Mouse (Mus musculus) MEL (cell line): ENCODE data around the gene Olfr15. TPM values are rescaled to one million over a fixed set of nuclear protein-coding genes. Genes with fewer than 3 reads are reported as not detected.

Experiments used
- DNase-seq: peaks from one replicate; pipeline ENCODE4 v3.0.0; 2011; ENCODE audit warnings: low read depth, low spot score
- H3K27ac ChIP-seq: 2 replicates; pipeline ENCODE4 v1.5.1; 2012; ENCODE audit warnings: low read depth, mild to moderate bottlenecking, control low read depth, low read length, moderate library complexity; ENCODE audit not compliant: control insufficient read depth
- H3K27me3 ChIP-seq, 2 experiments: fragments of 150-350 bp in 1 of 2; sonication (generic) in 1 of 2; 2 replicates each; pipeline ENCODE4 v1.6.1; 2012; ENCODE audit warnings: low read length in 2 of 2, mild to moderate bottlenecking in 2 of 2, improper control_type of control experiment in 1 of 2, moderate library complexity in 1 of 2; ENCODE audit not compliant: insufficient read depth in 2 of 2, control insufficient read depth in 1 of 2
- H3K36me3 ChIP-seq, 2 experiments: 2 replicates each; pipeline ENCODE4 v1.6.1; 2012 to 2014; ENCODE audit warnings: low read length in 2 of 2, improper control_type of control experiment in 1 of 2, inconsistent platforms in 1 of 2, mild to moderate bottlenecking in 1 of 2; ENCODE audit not compliant: insufficient read depth in 2 of 2, control insufficient read depth in 1 of 2
- H3K4me1 ChIP-seq, 2 experiments: fragments of 150-350 bp in 1 of 2; sonication (generic) in 1 of 2; 2 replicates each; pipeline ENCODE4 v1.6.1; 2012; ENCODE audit warnings: low read length in 2 of 2, improper control_type of control experiment in 1 of 2, mild to moderate bottlenecking in 1 of 2; ENCODE audit not compliant: insufficient read depth in 2 of 2, control insufficient read depth in 1 of 2
- H3K4me3 ChIP-seq, 2 experiments: fragments of 150-350 bp in 1 of 2; sonication (generic) in 1 of 2; 2 replicates each; pipeline ENCODE4 v1.5.1; 2012; ENCODE audit warnings: low read depth in 2 of 2, low read length in 2 of 2, mild to moderate bottlenecking in 2 of 2, moderate library complexity in 2 of 2, control low read depth in 1 of 2, improper control_type of control experiment in 1 of 2; ENCODE audit not compliant: control insufficient read depth in 1 of 2, insufficient read depth in 1 of 2
- H3K79me2 ChIP-seq: 2 replicates; pipeline ENCODE4 v1.6.1; 2012; ENCODE audit warnings: mild to moderate bottlenecking, low read length, moderate library complexity; ENCODE audit not compliant: control insufficient read depth, poor library complexity, insufficient read depth
- H3K9ac ChIP-seq: 2 replicates; pipeline ENCODE4 v1.6.1; 2012; ENCODE audit warnings: low read depth, mild to moderate bottlenecking, control low read depth, low read length, moderate library complexity; ENCODE audit not compliant: control insufficient read depth, poor library complexity, severe bottlenecking
- H3K9me3 ChIP-seq: fragments of 150-350 bp; sonication (generic); replicated peaks from 2 replicates; pipeline ENCODE4 v1.6.1; 2012; ENCODE audit warnings: mild to moderate bottlenecking, low read length, improper control_type of control experiment, moderate library complexity; ENCODE audit not compliant: insufficient read depth
- BHLHE40 ChIP-seq: IDR thresholded peaks from 2 replicates; pipeline ENCODE4 v1.6.1; 2012; ENCODE audit warnings: low read depth, mild to moderate bottlenecking, inconsistent platforms, low read length, improper control_type of control experiment, borderline replicate concordance
- CHD1 ChIP-seq: IDR thresholded peaks from 2 replicates; pipeline ENCODE4 v1.6.1; 2012; ENCODE audit warnings: low read depth, mild to moderate bottlenecking, inconsistent platforms, low read length, improper control_type of control experiment
- CHD2 ChIP-seq: IDR thresholded peaks from 2 replicates; pipeline ENCODE4 v1.6.1; 2011; ENCODE audit warnings: low read length, improper control_type of control experiment
- EP300 ChIP-seq, 2 experiments: IDR thresholded peaks; 2 replicates each; pipeline ENCODE4 v1.6.1; 2011; ENCODE audit warnings: improper control_type of control experiment in 2 of 2, low read length in 2 of 2, low read depth in 1 of 2, mild to moderate bottlenecking in 1 of 2
- ETS1 ChIP-seq: IDR thresholded peaks from 2 replicates; pipeline ENCODE4 v1.6.1; 2012; ENCODE audit warnings: low read depth, mild to moderate bottlenecking, inconsistent platforms, low read length, improper control_type of control experiment, moderate library complexity
- GATA1 ChIP-seq: IDR thresholded peaks from 2 replicates; pipeline ENCODE4 v1.6.1; 2011; ENCODE audit warnings: low read depth, low read length, improper control_type of control experiment
- HCFC1 ChIP-seq: IDR thresholded peaks from 2 replicates; pipeline ENCODE4 v1.6.1; 2012; ENCODE audit warnings: low read depth, mild to moderate bottlenecking, inconsistent platforms, low read length, improper control_type of control experiment, moderate library complexity
- JUND ChIP-seq: IDR thresholded peaks from 2 replicates; pipeline ENCODE4 v1.6.1; 2011; ENCODE audit warnings: low read depth, mild to moderate bottlenecking, improper control_type of control experiment, low read length
- MAX ChIP-seq: IDR thresholded peaks from 2 replicates; pipeline ENCODE4 v1.6.1; 2011; ENCODE audit warnings: low read length, improper control_type of control experiment
- MAZ ChIP-seq: IDR thresholded peaks from 2 replicates; pipeline ENCODE4 v1.6.1; 2012; ENCODE audit warnings: low read depth, mild to moderate bottlenecking, inconsistent platforms, low read length, improper control_type of control experiment
- MEF2A ChIP-seq: IDR thresholded peaks from 2 replicates; pipeline ENCODE4 v1.6.1; 2014; ENCODE audit warnings: low read depth, mild to moderate bottlenecking, inconsistent platforms, low read length, improper control_type of control experiment; ENCODE audit not compliant: poor library complexity, insufficient replicate concordance, severe bottlenecking; ENCODE audit errors: extremely low read depth
- MXI1 ChIP-seq: IDR thresholded peaks from 2 replicates; pipeline ENCODE4 v1.6.1; 2011; ENCODE audit warnings: mild to moderate bottlenecking, low read depth, low read length, improper control_type of control experiment
- NELFE ChIP-seq: IDR thresholded peaks from 2 replicates; pipeline ENCODE4 v1.6.1; 2011; ENCODE audit warnings: low read depth, low read length, improper control_type of control experiment
- NRF1 ChIP-seq: IDR thresholded peaks from 2 replicates; pipeline ENCODE4 v1.6.1; 2014; ENCODE audit warnings: low read depth, mild to moderate bottlenecking, inconsistent platforms, low read length, improper control_type of control experiment, moderate library complexity; ENCODE audit not compliant: poor library complexity, insufficient read depth, severe bottlenecking
- POLR2A ChIP-seq, 2 experiments: IDR thresholded peaks; 2 replicates each; pipeline ENCODE4 v1.6.1; 2011 to 2012; ENCODE audit warnings: low read length in 2 of 2, mild to moderate bottlenecking in 2 of 2, control low read depth in 1 of 2, improper control_type of control experiment in 1 of 2, low read depth in 1 of 2, moderate library complexity in 1 of 2; ENCODE audit not compliant: control insufficient read depth in 1 of 2, insufficient read depth in 1 of 2, poor library complexity in 1 of 2
- POLR2AphosphoS5 ChIP-seq: IDR thresholded peaks from 2 replicates; pipeline ENCODE4 v1.6.1; 2012; ENCODE audit warnings: low read depth, borderline replicate concordance, mild to moderate bottlenecking, inconsistent platforms, low read length, moderate library complexity, mixed read lengths
- RAD21 ChIP-seq: IDR thresholded peaks from 2 replicates; pipeline ENCODE4 v1.6.1; 2011; ENCODE audit warnings: mild to moderate bottlenecking, low read depth, low read length, improper control_type of control experiment
- RCOR1 ChIP-seq: IDR thresholded peaks from 2 replicates; pipeline ENCODE4 v1.6.1; 2012; ENCODE audit warnings: low read depth, mild to moderate bottlenecking, inconsistent platforms, low read length, improper control_type of control experiment
- SIN3A ChIP-seq: IDR thresholded peaks from 2 replicates; pipeline ENCODE4 v1.6.1; 2012; ENCODE audit warnings: low read length, improper control_type of control experiment, inconsistent platforms
- SMC3 ChIP-seq: IDR thresholded peaks from 2 replicates; pipeline ENCODE4 v1.6.1; 2011; ENCODE audit warnings: low read depth, low read length, improper control_type of control experiment
- TAL1 ChIP-seq: IDR thresholded peaks from 2 replicates; pipeline ENCODE4 v1.6.1; 2012; ENCODE audit warnings: mild to moderate bottlenecking, inconsistent platforms, low read length, moderate library complexity, mixed read lengths
- TBP ChIP-seq: IDR thresholded peaks from 2 replicates; pipeline ENCODE4 v1.8.0; 2011; ENCODE audit warnings: low read depth, low read length, improper control_type of control experiment
- TCF12 ChIP-seq: IDR thresholded peaks from 2 replicates; pipeline ENCODE4 v1.6.1; 2014; ENCODE audit warnings: low read depth, mild to moderate bottlenecking, inconsistent platforms, low read length, improper control_type of control experiment, moderate library complexity
- UBTF ChIP-seq: IDR thresholded peaks from 2 replicates; pipeline ENCODE4 v1.6.1; 2012; ENCODE audit warnings: low read depth, mild to moderate bottlenecking, inconsistent platforms, low read length, improper control_type of control experiment, moderate library complexity, borderline replicate concordance; ENCODE audit not compliant: insufficient read depth
- USF1 ChIP-seq: IDR thresholded peaks from 2 replicates; pipeline ENCODE4 v1.6.1; 2014; ENCODE audit warnings: low read depth, mild to moderate bottlenecking, inconsistent platforms, low read length, improper control_type of control experiment, moderate library complexity
- ZC3H11A ChIP-seq: IDR thresholded peaks from 2 replicates; pipeline ENCODE4 v1.6.1; 2012; ENCODE audit warnings: low read depth, mild to moderate bottlenecking, inconsistent platforms, low read length, improper control_type of control experiment
- ZKSCAN1 ChIP-seq: IDR thresholded peaks from 2 replicates; pipeline ENCODE4 v1.6.1; 2012; ENCODE audit warnings: low read depth, mild to moderate bottlenecking, inconsistent platforms, low read length, improper control_type of control experiment, moderate library complexity
- ZMIZ1 ChIP-seq: IDR thresholded peaks from 2 replicates; pipeline ENCODE4 v1.6.1; 2012; ENCODE audit warnings: low read depth, mild to moderate bottlenecking, inconsistent platforms, low read length, improper control_type of control experiment, moderate library complexity
- ZNF384 ChIP-seq: IDR thresholded peaks from 2 replicates; pipeline ENCODE4 v1.6.1; 2012; ENCODE audit warnings: low read depth, mild to moderate bottlenecking, inconsistent platforms, low read length, improper control_type of control experiment
- polyA plus RNA-seq, 2 experiments: library from polyadenylated mRNA; stranded (reverse) in 1 of 2; unstranded in 1 of 2; fragments of >175 nt in 1 of 2; fragments of >200 nt in 1 of 2; gene quantifications; 2 replicates each; pipeline versions ENCODE4 v1.2.1 to v1.2.4; 2012; ENCODE audit warnings: low replicate concordance in 2 of 2, low read depth in 1 of 2; ENCODE audit not compliant: insufficient read length in 2 of 2, insufficient read depth in 1 of 2, missing spikeins in 1 of 2
- total RNA-seq: library from RNA; depleted of rRNA; stranded (reverse); fragments of 300-350 nt; gene quantifications from 2 replicates; pipeline ENCODE4 v1.2.3, GENCODE M21; 2012

The Olfr15 gene
- total and polyA plus RNA-seq, 3 experiments = not detected

DNA sequence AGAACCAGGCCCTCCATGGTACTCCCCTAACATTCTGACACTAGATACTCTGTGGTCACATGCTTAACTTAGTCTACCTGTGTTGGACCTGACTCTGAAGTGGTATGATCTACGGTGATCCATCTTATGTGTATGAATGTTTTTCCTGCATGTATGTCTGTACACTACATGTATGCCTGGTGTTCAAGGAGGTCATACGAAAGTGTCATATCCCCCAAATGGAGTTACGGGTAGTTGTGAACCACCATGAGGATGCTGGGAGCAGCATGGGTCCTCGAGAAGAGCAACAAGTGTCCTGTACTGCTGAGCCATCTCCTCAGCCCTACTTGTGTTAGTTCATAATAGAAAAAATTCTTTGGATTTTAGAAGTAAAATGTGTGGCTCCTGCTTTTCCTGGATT is 45.7 kb downstream of the Olfr15 start:
- no peak overlapping the region for H3K9ac ChIP-seq
- DNase-seq = no peak
- no peaks in the 10 kb centered on the region for H3K79me2 ChIP-seq
- no peaks in the 10 kb centered on the region for H3K9me3 ChIP-seq
- TF ChIP-seq NRF1 (no peak), CHD1 (no peak)
- no peaks in the 10 kb centered on the region for H3K4me1 ChIP-seq
- H3K27me3 ChIP-seq = no peaks in the 10 kb centered on the region
- H3K4me3 ChIP-seq = no peak overlapping the region
- no peaks in the 10 kb centered on the region; a peak in 1 of 4 replicates for H3K36me3 ChIP-seq
- no peak overlapping the region for H3K27ac ChIP-seq

DNA sequence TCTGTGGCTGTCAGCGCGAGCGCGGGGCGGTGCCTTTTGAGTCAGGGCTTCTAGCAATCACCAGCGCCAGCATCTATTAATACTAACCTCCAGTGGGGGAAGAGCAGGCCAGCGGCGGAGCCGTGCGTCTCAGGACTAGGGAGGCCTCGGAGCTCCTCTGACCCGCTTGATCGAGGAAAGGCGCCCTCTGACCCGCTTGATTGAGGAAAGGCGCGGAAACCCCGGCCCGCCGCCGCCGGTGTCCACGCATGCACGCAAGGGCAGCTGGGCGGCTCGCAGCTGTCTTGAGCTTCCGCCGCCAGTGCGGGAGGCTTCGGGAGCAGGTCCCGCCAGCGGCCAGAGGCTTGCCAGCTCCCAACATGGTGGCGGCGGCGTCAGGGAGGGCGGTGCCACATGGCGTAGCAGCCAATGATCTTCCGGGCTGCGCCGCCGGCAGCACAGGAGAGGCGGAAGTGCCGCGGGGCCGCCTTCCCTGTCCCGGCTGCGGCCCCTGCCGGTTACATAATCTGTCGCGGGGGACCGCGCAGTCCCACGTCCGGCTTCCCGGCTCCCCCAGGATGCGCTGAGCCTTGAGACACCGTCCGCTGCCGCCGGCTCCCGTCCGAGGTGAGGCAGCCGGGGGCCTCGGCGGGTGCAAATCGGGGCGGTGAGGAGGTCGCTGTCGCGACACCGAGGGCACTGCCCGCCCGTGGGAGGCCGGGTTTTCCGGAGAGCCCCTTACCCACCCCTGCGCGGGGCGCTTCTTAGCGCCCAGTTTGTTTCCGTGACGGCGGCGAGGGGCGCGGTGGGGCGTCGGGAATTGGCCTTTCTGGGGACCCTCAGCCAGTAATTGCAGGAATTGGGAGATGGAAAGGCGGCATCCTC is 53.8 kb downstream of the Olfr15 start, which contains the start of the genes Zfp597 and Gm20695:
Gene Zfp597, minus strand, starts transcription at position 361 of the 864 bp plus-strand sequence.
Gene Gm20695, plus strand, starts transcription at position 448 of the 864 bp plus-strand sequence.
- H3K27ac ChIP-seq = peak within 1 kb of the TSS; percentile 72
- H3K27me3 ChIP-seq = no peaks in the 10 kb centered on the region
- peak; percentile 96 for DNase-seq
- no peaks in the 10 kb centered on the region for H3K9me3 ChIP-seq
- peaks cover 4 to 5% of the 10 kb centered on the region in 2 experiments; a peak in 3 of 4 replicates for H3K4me1 ChIP-seq
- H3K4me3 ChIP-seq = peak within 1 kb of the TSS; percentile 76 to 95
- peaks cover 34% of the 10 kb centered on the region for H3K79me2 ChIP-seq
- peak within 1 kb of the TSS; percentile 96 for H3K9ac ChIP-seq
- peaks cover 0 to 10% of the 10 kb centered on the region in 2 experiments; a peak in 3 of 4 replicates for H3K36me3 ChIP-seq
- peak; percentile 58; the same call in 1 of the 2 replicates for TF ChIP-seq MAZ
- peak; percentile 72 for TF ChIP-seq MXI1
- TF ChIP-seq MEF2A = no peak
- TF ChIP-seq EP300 (IDR thresholded peaks at IDR 0.05; ENCODE audit: low read depth in 1 of 2, low read length in 2 of 2) = 0 out of 4 replicates have a peak, but pooled peaks of 1 of the 2 experiments have one; percentile 24
- no peak for TF ChIP-seq CHD1
- no peak for TF ChIP-seq RAD21
- TF ChIP-seq UBTF = 0 out of 2 replicates have a peak, but pooled peaks have one; percentile 35
- TF ChIP-seq CHD2 = peak; percentile 50
- TF ChIP-seq ZMIZ1 = peak; percentile 71
- TF ChIP-seq TCF12 = peak; percentile 53
- peak; percentile 80 for TF ChIP-seq USF1
- TF ChIP-seq SMC3 = no peak
- no peak for TF ChIP-seq ZNF384
- TF ChIP-seq ZKSCAN1 = no peak
- TF ChIP-seq TAL1 = no peak
- peak; percentile 67 for TF ChIP-seq NELFE
- peak; percentile 58; the same call in 1 of the 2 replicates for TF ChIP-seq TBP
- peak; percentile 52 to 72; a peak in 3 of 4 replicates for TF ChIP-seq POLR2A (IDR thresholded peaks at IDR 0.05; ENCODE audit: control insufficient read depth in 1 of 2, insufficient read depth in 1 of 2, low read depth in 1 of 2, low read length in 2 of 2, poor library complexity in 1 of 2)
- peak; percentile 78 for TF ChIP-seq MAX
- peak; percentile 98 for TF ChIP-seq HCFC1
- peak; percentile 91 for TF ChIP-seq SIN3A
- TF ChIP-seq ZC3H11A = 0 out of 2 replicates have a peak, but pooled peaks have one; percentile 2
- no peak for TF ChIP-seq GATA1
- TF ChIP-seq POLR2AphosphoS5 = no peak
- peak; percentile 49 for TF ChIP-seq RCOR1
- TF ChIP-seq ETS1 = peak; percentile 83
- TF ChIP-seq BHLHE40 = no peak
- no peak for TF ChIP-seq JUND
